ENCODE assay signal across 11 mouse cellular contexts in the genomic region with DNA sequence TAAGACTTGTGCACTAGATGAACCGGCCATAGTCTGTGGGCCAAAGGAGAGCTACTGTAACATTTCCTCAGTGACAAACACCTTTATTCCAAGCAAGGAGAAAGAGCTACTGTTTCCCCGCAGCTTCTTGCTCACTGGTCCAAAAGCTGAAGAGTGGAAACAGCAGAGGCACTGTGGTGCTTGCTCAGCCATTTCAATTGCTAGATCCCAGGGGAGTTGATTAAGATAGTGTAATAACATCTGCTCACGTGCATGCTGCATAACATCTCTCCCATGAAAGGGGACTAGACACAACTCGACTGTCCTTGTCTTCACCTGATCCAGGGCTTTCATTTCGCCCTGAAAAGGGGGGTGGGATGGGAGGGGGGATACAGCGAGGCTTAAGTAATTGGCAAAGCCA. TPM values are rescaled to one million over a fixed set of nuclear protein-coding genes. Genes with fewer than 3 reads are reported as not detected.
A peak's percentile ranks its signal among the peaks of the same experiment; 100 is the strongest.
DNase-seq lines count a peak whose midpoint lies in the region; ATAC-seq and TF ChIP-seq lines count a peak whose summit lies in the region.
"Had no signal": no experiment of that assay in that cellular context is flagged by ENCODE, and none has a peak within 500 bp of the region (broad histone marks: within the 10 kb centered on the region; RNA-seq: fewer than 3 reads in every experiment).

No protein-coding gene starts in this region.

- H3K4me1 ChIP-seq in heart, embryonic 10.5 days = peaks cover 34% of the 10 kb centered on the region
- peaks cover 2% of the 10 kb centered on the region; the same call in 1 of the 2 replicates for H3K4me1 ChIP-seq in heart, adult 2 months (ENCODE audit: control insufficient read depth, insufficient read depth, low read length)
- no peaks in the 10 kb centered on the region for H3K4me1 ChIP-seq in neural tube, embryonic 11.5 days (ENCODE audit: control insufficient read depth, insufficient read depth, low read length)
- peaks cover 48% of the 10 kb centered on the region for H3K4me1 ChIP-seq in intestine, embryonic 14.5 days (replicated peaks; ENCODE audit: control insufficient read depth, insufficient read depth, low read length)

- DNase-seq in heart, embryonic 10.5 days (ENCODE audit: low spot score) = no peak
- DNase-seq in heart, adult 2 months = no peak
- DNase-seq in neural tube, embryonic 11.5 days (ENCODE audit: low spot score) = no peak
- DNase-seq in neural tube, embryonic 10.5 days (ENCODE audit: extremely low spot score, low spot score) = no peak
- DNase-seq in intestine, embryonic 14.5 days (ENCODE audit: low spot score) = no peak
- peak; percentile 59 for DNase-seq in splenic B cell, adult 2 months (ENCODE audit: low read depth, low spot score)
- no peak for DNase-seq in adrenal gland, postnatal 14 days
- DNase-seq in ovary, adult 18-20 months (ENCODE audit: low spot score) = no peak
- DNase-seq: cerebellum, postnatal 36 days; kidney, adult 8-10 months had no signal

- TF ChIP-seq CTCF in heart, adult 2 months (IDR thresholded peaks at IDR 0.05) = no peak

- 59% methylated on average over 6 of the region's 6 CpGs for WGBS in heart, embryonic 10.5 days
- WGBS in heart, adult 2 months = 67% methylated on average over 6 of the region's 6 CpGs
- 52% methylated on average over 6 of the region's 6 CpGs for WGBS in neural tube, embryonic 11.5 days
- WGBS in intestine, embryonic 14.5 days = 61% methylated on average over 6 of the region's 6 CpGs

- no peak for TF ChIP-seq POLR2A in heart, adult 2 months (IDR thresholded peaks at IDR 0.05; ENCODE audit: insufficient read depth, low read depth, low read length)

- no peak overlapping the region for H3K9ac ChIP-seq in heart, adult 2 months (ENCODE audit: low read depth, low read length)
- no peak overlapping the region for H3K9ac ChIP-seq in neural tube, embryonic 11.5 days (ENCODE audit: low read length)
- no peak overlapping the region for H3K9ac ChIP-seq in intestine, embryonic 14.5 days (ENCODE audit: low read length)
- H3K9ac ChIP-seq: liver, embryonic 12.5 days had no signal

- H3K4me2 ChIP-seq in neural tube, embryonic 11.5 days (ENCODE audit: low read depth) = peak overlapping the region; percentile 97
- H3K4me2 ChIP-seq in intestine, embryonic 14.5 days (ENCODE audit: low read length) = peak overlapping the region; percentile 100

- ATAC-seq in neural tube, embryonic 11.5 days (ENCODE audit: insufficient read depth, low FRiP score, low TSS enrichment) = no peak
- no peak for ATAC-seq in intestine, embryonic 14.5 days (replicated peaks; ENCODE audit: low FRiP score, low TSS enrichment, low read depth)
- ATAC-seq: liver, embryonic 12.5 days had no signal

- H3K27me3 ChIP-seq in heart, embryonic 10.5 days (ENCODE audit: insufficient read depth, poor library complexity, severe bottlenecking) = peaks cover 17% of the 10 kb centered on the region
- no peaks in the 10 kb centered on the region for H3K27me3 ChIP-seq in heart, adult 2 months (ENCODE audit: control insufficient read depth, insufficient read depth, low read length)
- H3K27me3 ChIP-seq in neural tube, embryonic 11.5 days (ENCODE audit: control insufficient read depth, insufficient read depth, low read length) = no peaks in the 10 kb centered on the region
- no peaks in the 10 kb centered on the region for H3K27me3 ChIP-seq in intestine, embryonic 14.5 days (replicated peaks; ENCODE audit: control insufficient read depth, insufficient read depth, low read length)
- H3K27me3 ChIP-seq in splenic B cell, adult 2 months (ENCODE audit: control insufficient read depth, insufficient read depth, low read length, poor library complexity, severe bottlenecking) = 0 out of 2 replicates have a peak, but pooled peaks cover 2% of the 10 kb centered on the region

- H3K79me2 ChIP-seq in heart, adult 2 months (replicated peaks; ENCODE audit: control insufficient read depth, insufficient read depth, low read length) = no peaks in the 10 kb centered on the region

- 0 out of 2 replicates have a peak overlapping the region, but pooled peaks have one; percentile 9 for H3K4me3 ChIP-seq in heart, embryonic 10.5 days
- H3K4me3 ChIP-seq in heart, adult 2 months = no peak overlapping the region
- no peak overlapping the region for H3K4me3 ChIP-seq in neural tube, embryonic 11.5 days (ENCODE audit: low read depth, low read length)
- H3K4me3 ChIP-seq in intestine, embryonic 14.5 days (ENCODE audit: low read depth, low read length) = 0 out of 2 replicates have a peak overlapping the region, but pooled peaks have one; percentile 1

- no peaks in the 10 kb centered on the region for H3K9me3 ChIP-seq in heart, embryonic 10.5 days
- no peaks in the 10 kb centered on the region for H3K9me3 ChIP-seq in neural tube, embryonic 11.5 days (ENCODE audit: control insufficient read depth, low read length)
- H3K9me3 ChIP-seq in intestine, embryonic 14.5 days (ENCODE audit: control insufficient read depth, low read length) = no peaks in the 10 kb centered on the region
- H3K9me3 ChIP-seq: liver, embryonic 12.5 days had no signal

- no peaks in the 10 kb centered on the region for H3K36me3 ChIP-seq in heart, embryonic 10.5 days
- H3K36me3 ChIP-seq in heart, adult 2 months (ENCODE audit: control insufficient read depth, insufficient read depth, low read length) = no peaks in the 10 kb centered on the region
- H3K36me3 ChIP-seq in neural tube, embryonic 11.5 days (ENCODE audit: control insufficient read depth, insufficient read depth, low read length) = no peaks in the 10 kb centered on the region
- H3K36me3 ChIP-seq in intestine, embryonic 14.5 days (ENCODE audit: control insufficient read depth, insufficient read depth, low read length) = no peaks in the 10 kb centered on the region
- H3K36me3 ChIP-seq in splenic B cell, adult 2 months (ENCODE audit: control insufficient read depth, insufficient read depth, low read length, poor library complexity, severe bottlenecking) = no peaks in the 10 kb centered on the region
- H3K36me3 ChIP-seq: liver, embryonic 12.5 days had no signal

- TF ChIP-seq EP300 in heart, adult 2 months (IDR thresholded peaks at IDR 0.05; ENCODE audit: insufficient read depth, low read depth, low read length) = no peak

- H3K27ac ChIP-seq in heart, embryonic 10.5 days = no peak overlapping the region
- H3K27ac ChIP-seq in heart, adult 2 months = no peak overlapping the region
- no peak overlapping the region for H3K27ac ChIP-seq in neural tube, embryonic 11.5 days (ENCODE audit: low read depth, low read length)
- no peak overlapping the region for H3K27ac ChIP-seq in intestine, embryonic 14.5 days (ENCODE audit: low read depth)
- H3K27ac ChIP-seq: liver, embryonic 12.5 days had no signal

- intact Hi-C loops in heart, adult 2 months (cut with DNase I) = loop anchor here (1.0 kb wide), 1 partner anchor 42 kb away; a partner anchor contains a TSS

RNA-seq across cellular contexts. Expression of a gene that starts 41.7 kb away (rescaled TPM):
- 12.7 and 17.0 TPM in 2 replicates for polyA plus RNA-seq in heart, embryonic 10.5 days (2016; fragmentation: Nextera tagmentation; extraction: Ambion mirVana)
- total RNA-seq in heart, adult 2 months (2021) = 10 to 100 TPM; 23.1 to 23.9 TPM
- polyA plus RNA-seq in heart, adult 2 months (2012; rRNA removed) = 14.8 and 18.4 TPM in 2 replicates
- 10.1 and 11.7 TPM in 2 replicates for polyA plus RNA-seq in neural tube, embryonic 11.5 days (2014; fragmentation: Nextera tagmentation; extraction: Ambion mirVana)
- polyA plus RNA-seq in intestine, embryonic 14.5 days (2014; fragmentation: Nextera tagmentation; extraction: Ambion mirVana) = 25.7 and 26.7 TPM in 2 replicates
- 36.9 and 38.4 TPM in 2 replicates for total RNA-seq in adrenal gland, postnatal 14 days (2021)

Comparison
In these comparisons a context has a peak if more than half of its experiments do, and no peak if none do; other contexts are left out.
1. H3K4me3 ChIP-seq: peak in heart, embryonic 10.5 days (single experiment) and intestine, embryonic 14.5 days (single experiment); none in heart, adult 2 months (single experiment) and neural tube, embryonic 11.5 days (single experiment).